Mouse (Mus musculus) liver, adult 2 months (tissue): ENCODE results near the gene Col23a1. TPM values are rescaled to one million over a fixed set of nuclear protein-coding genes. Genes with fewer than 3 reads are reported as not detected.

ENCODE experiments used
- DNase-seq: peaks from one replicate; pipeline ENCODE4 v3.0.0-alpha.2; 2011; ENCODE audit warnings: low read depth, low spot score; ENCODE audit errors: extremely low read depth
- H3K27ac ChIP-seq: fragments of 200-500 bp; replicated peaks from 2 replicates; pipeline ENCODE4 v1.5.1; 2012; ENCODE audit warnings: low read depth, mild to moderate bottlenecking, control low read depth, inconsistent platforms, low read length; ENCODE audit not compliant: insufficient read depth
- H3K27me3 ChIP-seq: fragments of 200-500 bp; 2 replicates; pipeline ENCODE4 v1.6.1; 2012; ENCODE audit warnings: mild to moderate bottlenecking, moderate library complexity, low read length, inconsistent platforms; ENCODE audit not compliant: control insufficient read depth, insufficient read depth
- H3K36me3 ChIP-seq: fragments of 200-500 bp; 2 replicates; pipeline ENCODE4 v1.6.1; 2012; ENCODE audit warnings: low read length, inconsistent platforms; ENCODE audit not compliant: control insufficient read depth, insufficient read depth
- H3K4me1 ChIP-seq: fragments of 200-500 bp; 2 replicates; pipeline ENCODE4 v1.6.1; 2011; ENCODE audit warnings: low read length; ENCODE audit not compliant: control insufficient read depth, insufficient read depth
- H3K4me3 ChIP-seq: fragments of 200-500 bp; 2 replicates; pipeline ENCODE4 v1.5.1; 2011; ENCODE audit warnings: low read depth, mild to moderate bottlenecking, control low read depth, low read length, moderate library complexity; ENCODE audit not compliant: insufficient read depth
- H3K79me2 ChIP-seq: fragments of 200-500 bp; 2 replicates; pipeline ENCODE4 v1.6.1; 2012; ENCODE audit warnings: inconsistent platforms, mild to moderate bottlenecking, low read length, moderate library complexity; ENCODE audit not compliant: control insufficient read depth, insufficient read depth
- H3K9ac ChIP-seq: fragments of 200-500 bp; 2 replicates; pipeline ENCODE4 v1.6.1; 2012; ENCODE audit warnings: low read depth, mild to moderate bottlenecking, control low read depth, inconsistent platforms, low read length
- CTCF ChIP-seq: fragments of 200-500 bp; IDR thresholded peaks from 2 replicates; pipeline ENCODE4 v1.5.1; 2011; ENCODE audit warnings: low read depth, low read length, control low read depth
- POLR2A ChIP-seq: fragments of 200-500 bp; IDR thresholded peaks from 2 replicates; pipeline ENCODE4 v1.6.1; 2011; ENCODE audit warnings: low read length, control low read depth; ENCODE audit not compliant: insufficient read depth; ENCODE audit errors: extremely low read depth
- WGBS: fragments of 180-500 bp; shearing (Covaris S2); methylation state at CpG from one replicate; pipeline ENCODE4 v1.1.7; 2018; 5-methylcytosine and 5-hydroxymethylcytosine counted together
- polyA plus RNA-seq: library from polyadenylated mRNA; depleted of rRNA; stranded (reverse); fragments of >200 nt; gene quantifications from 2 replicates; pipeline ENCODE4 v1.2.3, GENCODE M21; 2012
- total RNA-seq: library from RNA; depleted of rRNA; stranded (reverse); fragments of >200 nt; gene quantifications from 2 replicates; pipeline ENCODE4 v1.2.3, GENCODE M21; 2014

Col23a1 gene
- total and polyA plus RNA-seq, 2 experiments, result 0.05 to 0.09 TPM

GRCm38 (mm10) chr11:51263286-51263831, 26.4 kb upstream of the Col23a1 start:
- H3K4me1 ChIP-seq, result peaks cover 15% of the 10 kb centered on the region
- no peaks in the 10 kb centered on the region for H3K27me3 ChIP-seq
- H3K27ac ChIP-seq, result peak overlapping the region; percentile 98
- H3K4me3 ChIP-seq, result peak overlapping the region; percentile 85
- peaks cover 11% of the 10 kb centered on the region for H3K36me3 ChIP-seq
- H3K79me2 ChIP-seq, result peaks cover 15% of the 10 kb centered on the region
- peak overlapping the region; percentile 96 for H3K9ac ChIP-seq
- under 1% methylated on average over 50 of the region's 50 CpGs for WGBS
- no peak for TF ChIP-seq CTCF
- TF ChIP-seq POLR2A, result peak; percentile 56; the same call in 1 of the 2 replicates
- DNase-seq, result peak; percentile 85

- peak overlapping the region; percentile 76 for H3K27ac ChIP-seq
- peaks cover 16% of the 10 kb centered on the region for H3K36me3 ChIP-seq
- 3% methylated on average over 6 of the region's 6 CpGs for WGBS
- H3K4me1 ChIP-seq, result peaks cover 17% of the 10 kb centered on the region
- peak overlapping the region; percentile 51 for H3K9ac ChIP-seq
- DNase-seq, result peak; percentile 79
- no peak for TF ChIP-seq POLR2A
- TF ChIP-seq CTCF, result no peak
- peaks cover 17% of the 10 kb centered on the region for H3K79me2 ChIP-seq
- H3K4me3 ChIP-seq, result peak overlapping the region; percentile 32
- no peaks in the 10 kb centered on the region for H3K27me3 ChIP-seq
Observed at GRCm38 (mm10) chr11:51264352-51264751, 25.4 kb upstream of the Col23a1 start.

- TF ChIP-seq POLR2A, result no peak
- peak; percentile 63 for TF ChIP-seq CTCF
- Histone ChIP-seq H3K4me1 (peaks cover 17% of the 10 kb centered on the region), H3K9ac (peak overlapping the region; percentile 18; the same call in 1 of the 2 replicates), H3K27ac (no peak overlapping the region), H3K27me3 (no peaks in the 10 kb centered on the region), H3K4me3 (peak overlapping the region; percentile 45; the same call in 1 of the 2 replicates), H3K79me2 (peaks cover 18% of the 10 kb centered on the region), H3K36me3 (peaks cover 22% of the 10 kb centered on the region)
- WGBS, result 13% methylated on average over 3 of the region's 3 CpGs
- peak; percentile 47 for DNase-seq
Observed at GRCm38 (mm10) chr11:51265326-51265725, 24.4 kb upstream of the Col23a1 start.

GRCm38 (mm10) chr11:51274418-51274817, 15.3 kb upstream of the Col23a1 start:
- no peak overlapping the region for H3K27ac ChIP-seq
- no peak for DNase-seq
- TF ChIP-seq POLR2A, result no peak
- TF ChIP-seq CTCF, result no peak
- no peaks in the 10 kb centered on the region; the same call in 1 of the 2 replicates for H3K4me1 ChIP-seq
- no peak overlapping the region for H3K9ac ChIP-seq
- no peaks in the 10 kb centered on the region for H3K27me3 ChIP-seq
- 100% methylated on average over 1 of the region's 1 CpGs for WGBS
- H3K36me3 ChIP-seq, result peaks cover 74% of the 10 kb centered on the region
- H3K79me2 ChIP-seq, result peaks cover 4% of the 10 kb centered on the region; the same call in 1 of the 2 replicates
- no peak overlapping the region for H3K4me3 ChIP-seq

- 5% methylated on average over 74 of the region's 74 CpGs for WGBS
- Histone ChIP-seq H3K79me2 (no peaks in the 10 kb centered on the region), H3K4me3 (peak overlapping the region; percentile 78; the same call in 1 of the 2 replicates), H3K27ac (no peak overlapping the region), H3K4me1 (no peaks in the 10 kb centered on the region), H3K9ac (peak overlapping the region; percentile 71), H3K36me3 (no peaks in the 10 kb centered on the region), H3K27me3 (no peaks in the 10 kb centered on the region)
- no peak for DNase-seq
- TF ChIP-seq POLR2A (no peak), CTCF (peak; percentile 33; the same call in 1 of the 2 replicates)
Observed at GRCm38 (mm10) chr11:51290066-51290955, 591 bp downstream of the Col23a1 start.
